Mouse (Mus musculus): Measurements from ENCODE around the gene Dleu7. TPM values are rescaled to one million over a fixed set of nuclear protein-coding genes. Genes with fewer than 3 reads are reported as not detected.

Gene Dleu7
- total RNA-seq, 2 experiments from 2014 or later = 4.7 to 6.4 TPM

Other genes starting within 250 kb of the Dleu7 start
- 10 to 100 TPM; 14.3 to 17.9 TPM for gene Rnaseh2b, start 458 bp downstream of the Dleu7 start, total RNA-seq (2021)
- under 1 TPM; 0.39 to 0.64 TPM for gene Gucy1b2, start 163.2 kb upstream of the Dleu7 start, total RNA-seq (2021)